Comparison of ENCODE assay signal across 9 mouse cellular contexts in genomic region chr17:5769776-5770175, GRCm38 (mm10).
DNase-seq lines count a peak whose midpoint lies in the region; ATAC-seq and TF ChIP-seq lines count a peak whose summit lies in the region.
"Had no signal": no experiment of that assay in that cellular context is flagged by ENCODE, and none has a peak within 500 bp of the region (broad histone marks: within the 10 kb centered on the region; RNA-seq: fewer than 3 reads in every experiment).

No protein-coding gene starts in this region.

- TF ChIP-seq CTCF in heart, postnatal 0 days (IDR thresholded peaks at IDR 0.05; ENCODE audit: low read depth): no peak

- H3K27me3 ChIP-seq in heart, postnatal 0 days (ENCODE audit: control insufficient read depth, insufficient read depth, low read length): no peaks in the 10 kb centered on the region
- peaks cover 5% of the 10 kb centered on the region; the same call in 1 of the 2 replicates for H3K27me3 ChIP-seq in limb, embryonic 10.5 days (ENCODE audit: low read depth, poor library complexity, severe bottlenecking)
- H3K27me3 ChIP-seq in midbrain, embryonic 15.5 days (replicated peaks): no peaks in the 10 kb centered on the region

- no peak for TF ChIP-seq EP300 in heart, postnatal 0 days (IDR thresholded peaks at IDR 0.05; ENCODE audit: low read depth)

- H3K4me1 ChIP-seq in heart, postnatal 0 days (ENCODE audit: control insufficient read depth, insufficient read depth): 0 out of 2 replicates have a peak, but pooled peaks cover 6% of the 10 kb centered on the region
- peaks cover 26% of the 10 kb centered on the region for H3K4me1 ChIP-seq in limb, embryonic 10.5 days
- peaks cover 13% of the 10 kb centered on the region for H3K4me1 ChIP-seq in midbrain, embryonic 15.5 days

- peak; percentile 74 to 78 for DNase-seq in cerebellum, postnatal 10 days
- no peak for DNase-seq in cerebellum, adult 8-10 months
- DNase-seq in adrenal gland, postnatal 36 days: peak; percentile 80 to 81
- DNase-seq in heart, postnatal 0 days (ENCODE audit: low spot score): no peak
- no peak for DNase-seq in limb, embryonic 10.5 days (ENCODE audit: low spot score)
- no peak for DNase-seq in frontal cortex, postnatal 14 days (ENCODE audit: low spot score in 2 of 2)

- no peak overlapping the region; the same call in 1 of the 2 replicates for H3K9ac ChIP-seq in heart, postnatal 0 days (replicated peaks; ENCODE audit: low read depth, low read length)
- H3K9ac ChIP-seq in midbrain, embryonic 15.5 days: no peak overlapping the region

- H3K27ac ChIP-seq in heart, postnatal 0 days (ENCODE audit: low read depth): peak overlapping the region; percentile 71
- peak overlapping the region; percentile 88 for H3K27ac ChIP-seq in limb, embryonic 10.5 days
- H3K27ac ChIP-seq in midbrain, embryonic 15.5 days: peak overlapping the region; percentile 71

- no peak for ATAC-seq in heart, postnatal 0 days (ENCODE audit: insufficient read depth, low read depth)
- no peak for ATAC-seq in midbrain, embryonic 15.5 days (replicated peaks)
- no peak for ATAC-seq in monocyte, adult 5-6 weeks (replicated peaks; ENCODE audit: insufficient number of reproducible peaks, low FRiP score, low TSS enrichment, poor library complexity, severe bottlenecking)

- peak overlapping the region; percentile 45 for H3K4me3 ChIP-seq in heart, postnatal 0 days (ENCODE audit: low read depth, low read length)
- H3K4me3 ChIP-seq in limb, embryonic 10.5 days: peak overlapping the region; percentile 43
- H3K4me3 ChIP-seq in midbrain, embryonic 15.5 days: no peak overlapping the region
- H3K4me3 ChIP-seq: erythroblast, embryonic 14.5 days had no signal

- 25% methylated on average over 7 of the region's 7 CpGs for WGBS in heart, postnatal 0 days
- WGBS in limb, embryonic 10.5 days: 69% methylated on average over 7 of the region's 7 CpGs
- 38% methylated on average over 7 of the region's 7 CpGs for WGBS in midbrain, embryonic 15.5 days

- H3K4me2 ChIP-seq in heart, postnatal 0 days (ENCODE audit: low read depth, low read length): peak overlapping the region; percentile 77
- peak overlapping the region; percentile 61 for H3K4me2 ChIP-seq in midbrain, embryonic 15.5 days

- H3K9me3 ChIP-seq in heart, postnatal 0 days (replicated peaks; ENCODE audit: control insufficient read depth, low read length): no peaks in the 10 kb centered on the region
- no peaks in the 10 kb centered on the region for H3K9me3 ChIP-seq in limb, embryonic 10.5 days (replicated peaks)
- no peaks in the 10 kb centered on the region for H3K9me3 ChIP-seq in midbrain, embryonic 15.5 days

- no peaks in the 10 kb centered on the region for H3K36me3 ChIP-seq in heart, postnatal 0 days (replicated peaks; ENCODE audit: control insufficient read depth, insufficient read depth, low read length)
- H3K36me3 ChIP-seq in limb, embryonic 10.5 days: no peaks in the 10 kb centered on the region
- no peaks in the 10 kb centered on the region for H3K36me3 ChIP-seq in midbrain, embryonic 15.5 days (replicated peaks)

Comparison
In these comparisons a context has a peak if more than half of its experiments do, and no peak if none do; other contexts are left out.
1. DNase-seq: peak in cerebellum, postnatal 10 days (2 of 2) and adrenal gland, postnatal 36 days (2 of 2); none in cerebellum, adult 8-10 months (single experiment), heart, postnatal 0 days (single experiment), limb, embryonic 10.5 days (single experiment) and frontal cortex, postnatal 14 days (0 of 2).
2. Peak in every context shown above with its lines, with median percentiles within 50 percentile points of each other: H3K27ac ChIP-seq.